Mouse (Mus musculus) heart, embryonic 14.5 days (tissue): ENCODE results near the gene Hltf. TPM values are rescaled to one million over a fixed set of nuclear protein-coding genes. Genes with fewer than 3 reads are reported as not detected.

Experiments used
- ATAC-seq: fragments of 200-750 bp; cut with Nextera tagmentation; 2 replicates; pipeline ENCODE4 v1.8.0; 2017; ENCODE audit warnings: low read depth, moderate TSS enrichment; ENCODE audit not compliant: insufficient number of reproducible peaks, insufficient read depth, low FRiP score
- H3K27ac ChIP-seq, 2 experiments: fragments of 200-500 bp in 1 of 2; fragments of 300-500 bp in 1 of 2; sonication (generic) in 1 of 2; replicated peaks in 1 of 2; 2 replicates each; pipeline ENCODE4 v1.5.1; 2012 to 2014; ENCODE audit warnings: low read depth in 2 of 2, low read length in 2 of 2, control low read depth in 1 of 2, mild to moderate bottlenecking in 1 of 2, mixed read lengths in 1 of 2; ENCODE audit not compliant: control insufficient read depth in 1 of 2, insufficient read depth in 1 of 2
- H3K27me3 ChIP-seq: fragments of 300-500 bp; sonication (generic); 2 replicates; pipeline ENCODE4 v1.6.1; 2014; ENCODE audit warnings: mild to moderate bottlenecking, low read length, control low read depth; ENCODE audit not compliant: control insufficient read depth, insufficient read depth
- H3K36me3 ChIP-seq: fragments of 300-500 bp; sonication (generic); 2 replicates; pipeline ENCODE4 v1.6.1; 2014; ENCODE audit warnings: mild to moderate bottlenecking, control low read depth, low read length, mixed read lengths; ENCODE audit not compliant: control insufficient read depth, insufficient read depth
- H3K4me1 ChIP-seq, 2 experiments: fragments of 200-500 bp in 1 of 2; fragments of 300-500 bp in 1 of 2; sonication (generic) in 1 of 2; 2 replicates each; pipeline ENCODE4 v1.6.1; 2012 to 2014; ENCODE audit warnings: low read length in 2 of 2, control low read depth in 1 of 2, mixed read lengths in 1 of 2; ENCODE audit not compliant: control insufficient read depth in 2 of 2, insufficient read depth in 2 of 2
- H3K4me2 ChIP-seq: fragments of 300-500 bp; sonication (generic); 2 replicates; pipeline ENCODE4 v1.6.1; 2014; ENCODE audit warnings: mild to moderate bottlenecking, low read length
- H3K4me3 ChIP-seq, 2 experiments: fragments of 200-500 bp in 1 of 2; fragments of 300-500 bp in 1 of 2; sonication (generic) in 1 of 2; 2 replicates each; pipeline ENCODE4 v1.5.1; 2012 to 2014; ENCODE audit warnings: low read length in 2 of 2, mild to moderate bottlenecking in 2 of 2, control low read depth in 1 of 2, low read depth in 1 of 2, moderate library complexity in 1 of 2; ENCODE audit not compliant: control insufficient read depth in 1 of 2, insufficient read depth in 1 of 2
- H3K9ac ChIP-seq: fragments of 300-500 bp; sonication (generic); 2 replicates; pipeline ENCODE4 v1.6.1; 2014; ENCODE audit warnings: mild to moderate bottlenecking, low read length
- H3K9me3 ChIP-seq: fragments of 300-500 bp; sonication (generic); 2 replicates; pipeline ENCODE4 v1.6.1; 2016; ENCODE audit warnings: low read length, control low read depth; ENCODE audit not compliant: control insufficient read depth
- WGBS: fragments of 180-500 bp; shearing (Covaris S2); extraction: QIAGEN DNeasy Blood & Tissue Kit; methylation state at CpG from one replicate; pipeline ENCODE4 v1.1.7; 2014; 5-methylcytosine and 5-hydroxymethylcytosine counted together
- polyA plus RNA-seq: library from polyadenylated mRNA; unstranded; fragments of >200 nt; fragmentation: Nextera tagmentation; extraction: Ambion mirVana; gene quantifications from 2 replicates; pipeline ENCODE4 v1.2.1, GENCODE M21; 2014

Gene Hltf
- polyA plus RNA-seq, 1 experiment from 2014 or later, result 23.1 TPM

- Histone ChIP-seq H3K4me2 (no peak overlapping the region), H3K4me1 (peaks cover 15 to 28% of the 10 kb centered on the region in 2 experiments), H3K9me3 (no peaks in the 10 kb centered on the region), H3K27ac (no peak overlapping the region), H3K9ac (no peak overlapping the region), H3K27me3 (no peaks in the 10 kb centered on the region), H3K36me3 (peaks cover 93% of the 10 kb centered on the region), H3K4me3 (no peak overlapping the region)
- WGBS, result 79% methylated on average over 2 of the region's 2 CpGs
- ATAC-seq, result no peak
Observed at GRCm38 (mm10) chr3:20127047-20127595, 69.5 kb downstream of the Hltf start.

DNA sequence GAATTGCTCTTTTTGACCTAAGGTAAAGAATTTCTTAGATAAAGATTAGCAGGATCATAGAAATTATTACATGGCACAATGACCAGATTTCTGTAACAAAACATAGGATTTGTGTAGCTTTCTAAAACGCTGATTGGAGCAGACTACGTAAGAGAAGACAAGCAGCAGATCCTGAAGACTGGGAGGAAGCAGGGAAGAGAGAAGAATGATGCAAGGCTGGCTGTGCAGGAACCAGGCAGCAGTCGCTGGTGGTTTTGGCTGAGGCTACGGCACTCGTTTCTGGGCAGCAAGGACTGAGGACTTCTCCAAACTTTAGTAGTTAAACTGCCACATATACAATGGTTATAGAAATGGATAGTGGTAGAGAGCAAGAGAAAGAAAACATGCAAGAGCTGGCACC, 71.9 kb downstream of the Hltf start:
- no peak for ATAC-seq
- peak overlapping the region; percentile 23 to 91; a peak in 3 of 4 replicates for H3K27ac ChIP-seq
- H3K27me3 ChIP-seq, result no peaks in the 10 kb centered on the region
- 88% methylated on average over 5 of the region's 5 CpGs for WGBS
- peaks cover 21 to 49% of the 10 kb centered on the region in 2 experiments for H3K4me1 ChIP-seq
- H3K9ac ChIP-seq, result peak overlapping the region; percentile 34; the same call in 1 of the 2 replicates
- H3K36me3 ChIP-seq, result peaks cover 87% of the 10 kb centered on the region
- H3K4me2 ChIP-seq, result no peak overlapping the region
- no peaks in the 10 kb centered on the region for H3K9me3 ChIP-seq
- no peak overlapping the region for H3K4me3 ChIP-seq

DNA sequence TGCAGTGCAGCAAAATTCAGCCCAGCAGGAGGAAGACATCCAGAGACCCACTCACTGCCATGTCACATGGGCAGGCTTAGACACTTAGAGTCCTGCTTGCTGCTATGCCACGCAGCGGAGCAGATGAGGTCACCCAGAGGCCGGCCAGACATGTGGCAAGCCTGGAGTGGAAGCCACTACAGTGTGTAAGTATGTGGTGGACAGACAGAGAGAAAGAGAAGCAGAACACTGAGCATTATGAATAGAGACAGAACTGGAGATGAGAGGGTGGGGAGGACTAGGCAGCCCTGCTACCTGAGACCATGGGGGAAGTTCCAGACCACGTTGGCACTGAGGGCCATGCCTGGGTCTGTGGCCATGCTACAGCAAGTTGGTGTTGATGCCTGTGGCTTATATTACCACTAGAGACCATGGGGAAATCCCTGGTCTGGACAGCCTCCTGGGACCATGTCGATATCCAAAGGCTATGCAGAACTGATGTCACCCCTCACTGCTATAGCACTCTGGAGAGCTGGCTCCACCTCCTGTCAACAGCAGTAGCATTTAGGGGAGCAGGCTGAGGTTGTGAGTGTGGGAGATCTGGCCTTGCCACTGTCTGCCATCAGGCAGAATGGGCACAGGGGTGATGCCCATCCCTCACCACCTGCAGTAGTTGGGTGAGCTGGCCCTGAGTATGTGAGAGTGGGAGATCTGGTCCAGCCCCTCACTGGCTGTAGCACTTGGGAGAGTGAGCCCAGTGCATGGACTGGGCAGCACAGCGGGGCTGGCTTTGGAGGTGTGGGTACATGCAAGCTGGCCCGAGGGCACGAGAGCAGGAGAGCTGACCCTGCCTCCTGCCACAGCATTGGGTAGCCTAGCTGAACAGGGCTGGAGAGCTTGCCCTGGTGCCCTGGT, 73.1 kb downstream of the Hltf start:
- Histone ChIP-seq H3K4me2 (no peak overlapping the region), H3K27ac (peak overlapping the region; percentile 88 to 91), H3K9ac (peak overlapping the region; percentile 35; the same call in 1 of the 2 replicates), H3K27me3 (no peaks in the 10 kb centered on the region), H3K9me3 (no peaks in the 10 kb centered on the region), H3K4me3 (no peak overlapping the region), H3K36me3 (peaks cover 87% of the 10 kb centered on the region), H3K4me1 (peaks cover 24 to 61% of the 10 kb centered on the region in 2 experiments)
- 42% methylated on average over 8 of the region's 8 CpGs for WGBS
- peak; percentile 84 for ATAC-seq

DNA sequence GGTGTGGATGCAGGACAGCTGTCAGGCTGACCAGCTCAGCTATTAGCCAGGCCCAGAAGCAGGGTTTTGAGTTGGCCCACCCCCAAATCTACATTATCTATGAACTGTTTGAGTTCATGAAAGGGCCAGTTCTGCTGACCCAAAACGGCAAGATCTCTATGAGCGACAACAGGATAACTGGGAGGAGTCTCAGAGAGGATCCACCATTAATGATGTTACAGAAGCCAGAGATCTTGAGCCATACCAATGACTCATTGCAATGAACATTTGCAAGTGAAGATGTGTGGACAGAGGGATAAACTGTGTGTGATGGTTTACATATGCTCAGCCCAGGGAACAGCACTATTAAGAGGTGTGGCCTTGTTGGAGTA, 73.7 kb downstream of the Hltf start:
- 0 out of 2 replicates have a peak overlapping the region, but pooled peaks have one; percentile 35 for H3K9ac ChIP-seq
- H3K9me3 ChIP-seq, result no peaks in the 10 kb centered on the region
- peaks cover 27 to 67% of the 10 kb centered on the region in 2 experiments for H3K4me1 ChIP-seq
- H3K4me3 ChIP-seq, result no peak overlapping the region
- peak overlapping the region; percentile 88 to 91 for H3K27ac ChIP-seq
- ATAC-seq, result no peak
- no peaks in the 10 kb centered on the region for H3K27me3 ChIP-seq
- peaks cover 87% of the 10 kb centered on the region for H3K36me3 ChIP-seq
- 44% methylated on average over 2 of the region's 2 CpGs for WGBS
- no peak overlapping the region for H3K4me2 ChIP-seq

GRCm38 (mm10) chr3:20132731-20133130, 75.1 kb downstream of the Hltf start:
- Histone ChIP-seq H3K4me2 (no peak overlapping the region), H3K9me3 (no peaks in the 10 kb centered on the region), H3K9ac (no peak overlapping the region), H3K4me1 (peaks cover 33 to 81% of the 10 kb centered on the region in 2 experiments), H3K27ac (peak overlapping the region; percentile 65 to 73; a peak in 3 of 4 replicates), H3K27me3 (no peaks in the 10 kb centered on the region), H3K4me3 (no peak overlapping the region), H3K36me3 (peaks cover 87% of the 10 kb centered on the region)
- ATAC-seq, result no peak
- WGBS, result 28% methylated on average over 1 of the region's 1 CpGs

DNA sequence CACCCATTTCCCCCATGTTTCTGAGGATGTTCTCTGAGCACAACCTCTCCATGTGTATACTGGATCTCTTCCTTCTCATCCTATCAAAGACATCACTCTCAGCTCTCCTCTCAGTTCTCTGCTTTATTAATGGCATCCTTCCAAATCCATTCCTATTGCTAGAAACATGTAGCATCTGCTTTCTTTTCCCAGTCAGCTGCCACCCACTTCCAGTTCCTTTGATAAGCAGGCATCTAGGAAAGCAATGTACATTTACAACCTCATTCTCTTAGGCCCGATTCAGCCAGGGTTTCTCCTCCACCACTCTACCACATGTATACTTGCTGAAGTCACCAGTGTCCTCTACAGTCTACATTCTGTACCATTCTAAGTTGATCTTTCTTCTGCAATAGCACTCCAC, 76.1 kb downstream of the Hltf start:
- Histone ChIP-seq H3K27me3 (no peaks in the 10 kb centered on the region), H3K27ac (peak overlapping the region; percentile 65 to 73), H3K4me2 (no peak overlapping the region), H3K9me3 (no peaks in the 10 kb centered on the region), H3K36me3 (peaks cover 87% of the 10 kb centered on the region), H3K9ac (no peak overlapping the region), H3K4me3 (no peak overlapping the region), H3K4me1 (peaks cover 33 to 89% of the 10 kb centered on the region in 2 experiments)
- WGBS, result 3% methylated on average over 1 of the region's 1 CpGs
- ATAC-seq, result no peak

DNA sequence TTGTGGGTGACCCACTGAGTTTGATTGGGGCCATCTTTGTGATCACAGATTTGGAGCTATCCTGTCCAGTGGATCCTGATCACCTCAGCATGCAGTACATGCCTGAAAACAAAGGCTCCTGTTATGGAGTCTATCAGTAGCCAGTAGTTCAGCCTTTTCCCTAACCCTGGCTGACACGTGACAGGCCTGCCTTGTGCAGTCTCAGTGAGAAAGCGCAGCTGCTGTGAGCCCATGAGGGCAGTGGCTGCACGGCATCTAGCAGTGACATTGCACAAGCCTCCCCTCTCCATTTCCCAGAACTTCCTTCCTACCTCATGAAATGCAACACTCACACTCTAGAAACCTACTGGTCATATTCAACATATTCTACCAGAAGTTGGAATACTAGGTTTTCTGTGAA, 76.9 kb downstream of the Hltf start:
- ATAC-seq, result no peak
- peak overlapping the region; percentile 73 to 79 for H3K27ac ChIP-seq
- peaks cover 33 to 83% of the 10 kb centered on the region in 2 experiments for H3K4me1 ChIP-seq
- H3K9ac ChIP-seq, result no peak overlapping the region
- H3K4me2 ChIP-seq, result no peak overlapping the region
- H3K36me3 ChIP-seq, result peaks cover 87% of the 10 kb centered on the region
- no peak overlapping the region for H3K4me3 ChIP-seq
- WGBS, result 32% methylated on average over 3 of the region's 3 CpGs
- no peaks in the 10 kb centered on the region for H3K9me3 ChIP-seq
- no peaks in the 10 kb centered on the region for H3K27me3 ChIP-seq
